Mouse (Mus musculus): ENCODE results near the gene Npb. TPM values are rescaled to one million over a fixed set of nuclear protein-coding genes. Genes with fewer than 3 reads are reported as not detected.
A peak's percentile ranks its signal among the peaks of the same experiment; 100 is the strongest.

The Npb gene
- total and polyA plus RNA-seq, 3 experiments, result 1.9 to 3.8 TPM; not detected in 1

DNA sequence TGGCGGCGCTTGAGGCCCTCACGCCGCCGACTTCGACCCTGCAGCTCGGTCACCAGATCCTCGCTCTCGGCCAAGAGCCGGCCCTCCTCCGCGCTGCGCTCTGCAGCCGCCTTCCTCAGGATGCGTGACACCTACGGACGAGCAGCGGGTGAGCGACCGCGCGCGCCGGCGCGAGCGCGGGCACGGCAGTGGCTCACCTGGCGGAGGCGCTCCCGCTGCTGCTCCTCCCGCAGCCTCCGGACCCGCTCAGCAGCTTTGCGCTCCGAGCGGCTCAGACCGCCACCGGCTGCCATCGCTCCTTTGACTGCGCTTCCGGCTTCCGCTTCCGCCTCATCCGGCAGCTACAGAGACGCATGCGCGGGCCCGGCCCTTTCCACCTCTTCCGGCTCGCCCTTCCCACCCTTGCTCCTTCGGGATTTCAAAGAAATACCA is 16.4 kb downstream of the Npb start:
- Histone ChIP-seq H3K4me1 (ENCODE audit: insufficient read depth, low read depth, low read length) (peaks cover 80% of the 10 kb centered on the region), H3K27me3 (ENCODE audit: insufficient read depth, low read length) (no peaks in the 10 kb centered on the region), H3K4me3 (ENCODE audit: low read depth, low read length) (peak overlapping the region; percentile 98), H3K9me3 (replicated peaks) (no peaks in the 10 kb centered on the region), H3K36me3 (replicated peaks) (peaks cover 89% of the 10 kb centered on the region)
- DNase-seq (ENCODE audit: low spot score) (peak; percentile 89), ATAC-seq (ENCODE audit: extremely low read depth, insufficient number of reproducible peaks, low FRiP score, poor library complexity, severe bottlenecking) (peak; percentile 61; the same call in 1 of the 2 replicates)
- TF ChIP-seq CTCF (IDR thresholded peaks at IDR 0.05; ENCODE audit: low read depth, low read length) (no peak), POLR2AphosphoS5 (IDR thresholded peaks at IDR 0.05; ENCODE audit: insufficient replicate concordance, low read depth, low read length) (no peak), GATA1 (IDR thresholded peaks at IDR 0.05; ENCODE audit: borderline replicate concordance, low read length) (no peak), GATA2 (IDR thresholded peaks at IDR 0.05; ENCODE audit: borderline replicate concordance, low read depth, low read length) (no peak), TAL1 (conservative IDR thresholded peaks at IDR 0.05; ENCODE audit: low read depth, low read length) (no peak)

DNA sequence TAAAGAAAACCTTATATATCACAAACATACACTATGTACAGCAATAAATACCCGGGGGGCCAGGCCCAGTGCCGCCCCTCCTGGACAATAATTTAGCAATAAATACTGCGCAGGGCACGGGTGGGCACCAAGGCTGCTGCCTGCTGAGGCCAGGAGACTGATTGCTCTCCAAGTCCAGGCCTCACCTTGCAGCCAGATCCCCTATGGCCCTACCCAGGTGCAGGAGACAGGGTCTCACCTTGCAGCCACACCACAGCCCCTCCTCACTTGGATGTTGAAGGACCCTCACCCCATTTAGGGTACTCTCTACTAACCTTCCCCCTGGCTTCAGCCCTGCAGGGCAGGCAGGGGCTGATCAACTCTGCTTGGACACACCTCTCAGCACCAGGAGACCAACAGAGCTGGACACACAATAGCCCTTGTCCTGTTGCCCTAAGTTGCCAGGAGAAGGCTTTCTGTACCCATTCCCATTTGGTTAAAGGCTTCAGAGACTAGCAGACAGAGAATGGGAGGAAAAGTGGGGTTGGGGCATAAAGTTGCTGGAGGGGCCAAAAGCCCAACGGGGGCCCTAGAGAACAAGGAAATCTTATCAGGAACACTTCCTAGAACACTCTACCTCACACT is 17.0 kb downstream of the Npb start, which contains the start of gene Sirt7:
Sirt7 (minus strand) TSS at position 89 of the 624 bp plus-strand sequence.
- DNase-seq (ENCODE audit: low spot score), result no peak
- ATAC-seq (ENCODE audit: extremely low read depth, insufficient number of reproducible peaks, low FRiP score, poor library complexity, severe bottlenecking), result no peak
- peaks cover 88% of the 10 kb centered on the region for H3K36me3 ChIP-seq (replicated peaks)
- no peak for TF ChIP-seq TAL1 (conservative IDR thresholded peaks at IDR 0.05; ENCODE audit: low read depth, low read length)
- TF ChIP-seq GATA1 (IDR thresholded peaks at IDR 0.05; ENCODE audit: borderline replicate concordance, low read length), result no peak
- no peak for TF ChIP-seq CTCF (IDR thresholded peaks at IDR 0.05; ENCODE audit: low read depth, low read length)
- no peak for TF ChIP-seq POLR2AphosphoS5 (IDR thresholded peaks at IDR 0.05; ENCODE audit: insufficient replicate concordance, low read depth, low read length)
- TF ChIP-seq GATA2 (IDR thresholded peaks at IDR 0.05; ENCODE audit: borderline replicate concordance, low read depth, low read length), result no peak
- no peaks in the 10 kb centered on the region for H3K9me3 ChIP-seq (replicated peaks)
- no peaks in the 10 kb centered on the region for H3K27me3 ChIP-seq (ENCODE audit: insufficient read depth, low read length)
- H3K4me3 ChIP-seq (ENCODE audit: low read depth, low read length), result peak within 1 kb of the TSS; percentile 98
- H3K4me1 ChIP-seq (ENCODE audit: insufficient read depth, low read depth, low read length), result peaks cover 81% of the 10 kb centered on the region

DNA sequence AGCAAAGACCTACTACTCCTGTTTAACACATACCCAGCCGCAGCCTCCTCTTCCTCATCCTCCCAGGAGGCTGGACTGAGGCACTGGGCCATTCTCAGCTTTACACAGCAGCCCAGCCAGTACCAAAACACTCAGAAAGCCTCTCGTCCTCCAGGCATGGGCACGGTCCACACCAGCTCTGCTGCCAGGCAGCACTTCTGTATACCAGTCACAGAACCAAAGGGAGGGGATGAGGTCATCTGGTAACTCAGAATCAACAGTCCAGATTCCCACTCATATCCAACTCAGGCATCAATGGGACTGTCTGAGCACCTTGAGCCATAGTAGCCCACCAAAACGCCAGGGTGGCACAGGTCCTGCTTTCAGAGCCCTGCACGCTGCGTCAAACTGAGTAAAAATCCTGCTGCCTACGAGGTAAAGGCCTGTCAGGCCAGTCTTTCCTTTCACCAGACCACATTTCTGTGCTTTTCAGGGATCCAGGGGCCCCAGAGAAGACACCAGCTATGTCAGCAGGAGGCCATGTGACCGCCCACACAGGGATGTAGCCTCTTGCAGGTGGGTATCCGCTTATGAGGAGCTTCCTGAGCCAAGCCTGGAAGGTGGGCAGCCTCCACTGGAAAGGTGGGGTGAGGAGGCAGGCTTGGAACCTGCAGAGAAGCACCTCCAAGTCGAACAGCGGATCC is 18.6 kb downstream of the Npb start:
- DNase-seq (ENCODE audit: low spot score) (no peak), ATAC-seq (ENCODE audit: extremely low read depth, insufficient number of reproducible peaks, low FRiP score, poor library complexity, severe bottlenecking) (no peak)
- Histone ChIP-seq H3K9me3 (replicated peaks) (no peaks in the 10 kb centered on the region), H3K36me3 (replicated peaks) (peaks cover 81% of the 10 kb centered on the region), H3K4me1 (ENCODE audit: insufficient read depth, low read depth, low read length) (peaks cover 89% of the 10 kb centered on the region), H3K27me3 (ENCODE audit: insufficient read depth, low read length) (no peaks in the 10 kb centered on the region), H3K4me3 (ENCODE audit: low read depth, low read length) (no peak overlapping the region; the same call in 1 of the 2 replicates)
- TF ChIP-seq POLR2AphosphoS5 (IDR thresholded peaks at IDR 0.05; ENCODE audit: insufficient replicate concordance, low read depth, low read length) (no peak), GATA1 (IDR thresholded peaks at IDR 0.05; ENCODE audit: borderline replicate concordance, low read length) (no peak), TAL1 (conservative IDR thresholded peaks at IDR 0.05; ENCODE audit: low read depth, low read length) (no peak), CTCF (IDR thresholded peaks at IDR 0.05; ENCODE audit: low read depth, low read length) (no peak), GATA2 (IDR thresholded peaks at IDR 0.05; ENCODE audit: borderline replicate concordance, low read depth, low read length) (no peak)

DNA sequence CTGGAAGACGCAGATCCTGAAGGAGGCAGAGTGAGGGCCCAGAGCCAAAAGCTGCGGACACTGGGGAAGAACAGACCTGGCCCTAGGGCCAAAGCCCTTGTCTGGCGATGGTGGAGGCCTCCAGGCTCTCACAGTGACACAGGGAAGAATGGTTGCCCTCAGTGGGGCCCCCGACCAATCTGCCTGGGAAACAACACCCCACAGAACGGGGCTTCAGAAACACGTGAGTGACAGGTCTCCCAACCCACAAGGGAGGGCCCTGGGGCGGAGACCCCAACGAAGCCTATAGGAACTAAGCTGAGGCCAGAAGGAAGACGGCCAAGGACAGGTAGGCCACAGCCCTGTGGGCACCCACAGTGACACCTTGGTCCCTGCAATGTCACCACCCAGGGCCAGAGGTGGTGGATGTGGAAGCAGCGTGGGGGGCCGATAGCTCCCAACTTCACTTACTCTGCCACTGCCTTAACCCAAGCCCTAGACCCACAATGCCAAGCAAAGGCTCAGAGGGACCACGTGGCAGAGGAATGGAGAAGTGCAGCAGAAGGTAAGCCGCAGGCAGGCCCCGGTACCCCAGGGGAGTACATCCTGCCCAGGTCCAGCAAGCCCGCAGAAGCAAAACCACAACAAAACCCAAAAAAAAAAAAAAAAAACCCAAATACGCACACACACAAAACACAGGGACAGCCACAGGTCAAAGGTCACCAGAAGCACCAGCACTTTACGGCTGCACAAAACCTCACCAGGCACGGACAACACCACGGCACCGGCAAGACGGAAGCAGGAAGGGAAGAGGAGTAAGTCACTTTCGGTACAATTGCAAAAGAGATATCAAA is 19.4 kb downstream of the Npb start:
- no peak for ATAC-seq (ENCODE audit: extremely low read depth, insufficient number of reproducible peaks, low FRiP score, poor library complexity, severe bottlenecking)

DNA sequence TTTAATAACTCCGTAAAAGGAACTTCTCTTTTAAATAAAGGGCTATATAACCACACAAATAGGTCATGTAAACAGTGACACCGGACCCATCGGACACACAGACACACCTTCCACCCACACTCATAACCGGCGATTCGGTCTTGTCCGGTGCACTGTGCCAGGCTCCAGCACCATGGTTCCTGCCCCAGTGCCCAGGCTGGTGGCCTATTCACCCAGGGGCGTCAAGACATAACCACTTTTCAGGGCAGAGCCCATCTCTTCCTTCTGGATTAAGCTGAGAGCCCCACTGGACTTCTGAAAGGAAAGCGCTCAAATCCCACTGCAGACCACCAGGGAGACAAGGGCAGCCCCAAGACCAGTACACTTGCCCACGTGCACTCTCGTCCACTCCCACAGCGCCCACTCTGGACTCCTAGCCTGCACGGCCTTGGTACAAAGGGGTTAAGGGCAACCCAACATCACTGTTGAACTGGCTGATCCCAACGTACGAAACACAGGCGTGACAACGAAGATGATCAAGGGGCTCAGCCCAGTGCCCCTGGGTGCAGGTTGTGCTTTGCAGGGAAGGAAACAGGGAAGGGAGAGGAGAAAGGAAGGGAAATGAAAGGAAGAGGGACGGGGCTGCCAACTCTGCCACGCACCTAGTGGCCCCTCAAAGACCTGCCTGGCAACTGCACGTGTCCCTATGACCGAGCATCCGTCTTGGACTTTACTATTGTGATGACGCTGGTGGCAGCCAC is 20.5 kb downstream of the Npb start:
- ATAC-seq (ENCODE audit: extremely low read depth, insufficient number of reproducible peaks, low FRiP score, poor library complexity, severe bottlenecking) (no peak), DNase-seq (ENCODE audit: low spot score) (no peak)
- H3K9me3 ChIP-seq (replicated peaks), result no peaks in the 10 kb centered on the region
- TF ChIP-seq CTCF (IDR thresholded peaks at IDR 0.05; ENCODE audit: low read depth, low read length) (no peak), GATA1 (IDR thresholded peaks at IDR 0.05; ENCODE audit: borderline replicate concordance, low read length) (no peak), POLR2AphosphoS5 (IDR thresholded peaks at IDR 0.05; ENCODE audit: insufficient replicate concordance, low read depth, low read length) (no peak), TAL1 (conservative IDR thresholded peaks at IDR 0.05; ENCODE audit: low read depth, low read length) (no peak), GATA2 (IDR thresholded peaks at IDR 0.05; ENCODE audit: borderline replicate concordance, low read depth, low read length) (no peak)
- H3K36me3 ChIP-seq (replicated peaks), result peaks cover 62% of the 10 kb centered on the region
- no peaks in the 10 kb centered on the region for H3K27me3 ChIP-seq (ENCODE audit: insufficient read depth, low read length)
- peak overlapping the region; percentile 67; the same call in 1 of the 2 replicates for H3K4me3 ChIP-seq (ENCODE audit: low read depth, low read length)
- peaks cover 82% of the 10 kb centered on the region for H3K4me1 ChIP-seq (ENCODE audit: insufficient read depth, low read depth, low read length)

More for the DNA sequence above, 19.4 kb downstream of the Npb start:
- Histone ChIP-seq H3K4me1 (ENCODE audit: insufficient read depth, low read depth, low read length) (peaks cover 90% of the 10 kb centered on the region), H3K27me3 (ENCODE audit: insufficient read depth, low read length) (no peaks in the 10 kb centered on the region), H3K9me3 (replicated peaks) (no peaks in the 10 kb centered on the region), H3K36me3 (replicated peaks) (peaks cover 73% of the 10 kb centered on the region), H3K4me3 (ENCODE audit: low read depth, low read length) (peak overlapping the region; percentile 42; the same call in 1 of the 2 replicates)
- no peak for DNase-seq (ENCODE audit: low spot score)
- no peak for TF ChIP-seq GATA2 (IDR thresholded peaks at IDR 0.05; ENCODE audit: borderline replicate concordance, low read depth, low read length)
- TF ChIP-seq TAL1 (conservative IDR thresholded peaks at IDR 0.05; ENCODE audit: low read depth, low read length), result no peak
- TF ChIP-seq CTCF (IDR thresholded peaks at IDR 0.05; ENCODE audit: low read depth, low read length), result no peak
- no peak for TF ChIP-seq GATA1 (IDR thresholded peaks at IDR 0.05; ENCODE audit: borderline replicate concordance, low read length)
- no peak for TF ChIP-seq POLR2AphosphoS5 (IDR thresholded peaks at IDR 0.05; ENCODE audit: insufficient replicate concordance, low read depth, low read length)
